ENCODE assay signal across 9 mouse cellular contexts in the genomic region with DNA sequence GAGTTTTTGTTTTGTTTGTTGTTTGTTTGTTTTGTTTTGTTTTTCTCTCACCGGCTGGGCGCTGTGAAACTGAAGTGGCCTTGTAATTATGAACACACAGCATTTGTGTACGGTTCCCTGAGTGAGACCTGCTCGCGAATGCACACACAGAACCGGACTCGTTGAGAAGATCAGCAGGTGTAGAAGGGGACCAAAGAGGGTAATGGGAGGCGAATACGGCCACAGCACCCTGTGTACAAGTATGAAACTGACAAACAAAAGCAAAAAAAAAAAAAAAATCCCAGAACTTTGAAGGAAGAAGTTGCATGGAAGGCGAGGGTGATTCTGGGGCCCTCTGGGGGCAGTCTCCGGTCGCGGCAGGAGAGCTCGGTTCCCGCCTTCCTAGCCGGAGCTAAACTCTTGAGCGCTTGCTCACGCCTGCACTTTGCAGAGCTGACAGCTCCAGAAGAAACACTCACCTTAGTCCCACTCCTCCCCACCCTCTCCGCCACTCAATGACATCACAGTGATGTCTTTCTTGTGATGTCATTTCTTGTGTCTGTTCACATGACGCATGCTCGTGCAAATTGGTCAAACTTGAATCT. TPM values are rescaled to one million over a fixed set of nuclear protein-coding genes. Genes with fewer than 3 reads are reported as not detected.
DNase-seq lines count a peak whose midpoint lies in the region; ATAC-seq and TF ChIP-seq lines count a peak whose summit lies in the region.
"Had no signal": no experiment of that assay in that cellular context is flagged by ENCODE, and none has a peak within 500 bp of the region (broad histone marks: within the 10 kb centered on the region; RNA-seq: fewer than 3 reads in every experiment).

No protein-coding gene starts in this region.

- H3K4me3 ChIP-seq in bone marrow macrophage, adult 2 months (ENCODE audit: insufficient read depth, low read length): peak overlapping the region; percentile 60
- H3K4me3 ChIP-seq in heart, embryonic 12.5 days: peak overlapping the region; percentile 54
- peak overlapping the region; percentile 31 for H3K4me3 ChIP-seq in limb, embryonic 14.5 days (replicated peaks; ENCODE audit: low read length)

- TF ChIP-seq POLR2A in bone marrow macrophage, adult 2 months (IDR thresholded peaks at IDR 0.05; ENCODE audit: borderline replicate concordance, low read depth, low read length): no peak
- no peak for TF ChIP-seq POLR2A in limb, embryonic 14.5 days (IDR thresholded peaks at IDR 0.05; ENCODE audit: borderline replicate concordance, extremely low read depth, insufficient read depth, insufficient read length)

- H3K9me3 ChIP-seq in heart, embryonic 12.5 days (replicated peaks): 0 out of 2 replicates have a peak, but pooled peaks cover 7% of the 10 kb centered on the region
- no peaks in the 10 kb centered on the region for H3K9me3 ChIP-seq in limb, embryonic 14.5 days (ENCODE audit: control insufficient read depth, low read length)

- under 1% methylated on average over 21 of the region's 21 CpGs for WGBS in heart, embryonic 12.5 days
- WGBS in limb, embryonic 14.5 days: 1% methylated on average over 21 of the region's 21 CpGs

- no peaks in the 10 kb centered on the region for H3K36me3 ChIP-seq in heart, embryonic 12.5 days
- H3K36me3 ChIP-seq in limb, embryonic 14.5 days (ENCODE audit: control insufficient read depth, insufficient read depth, low read length): no peaks in the 10 kb centered on the region

- ATAC-seq in heart, embryonic 12.5 days (ENCODE audit: insufficient number of reproducible peaks, low FRiP score): no peak
- ATAC-seq in limb, embryonic 14.5 days (ENCODE audit: low FRiP score, low read depth): peak; percentile 41; the same call in 1 of the 2 replicates
- peak; percentile 48; the same call in 1 of the 2 replicates for ATAC-seq in monocyte, adult 5-6 weeks (replicated peaks; ENCODE audit: insufficient number of reproducible peaks, low FRiP score, low TSS enrichment, poor library complexity, severe bottlenecking)

- peak; percentile 21 for DNase-seq in ovary, postnatal 14 days (ENCODE audit: low spot score)
- no peak for DNase-seq in ovary, adult 18-20 months (ENCODE audit: low spot score)
- peak; percentile 25 for DNase-seq in limb, embryonic 14.5 days (ENCODE audit: low spot score)
- no peak for DNase-seq in cerebellum, adult 18-20 months
- no peak for DNase-seq in ovary, postnatal 36 days (ENCODE audit: low spot score)

- peak overlapping the region; percentile 63; the same call in 1 of the 2 replicates for H3K9ac ChIP-seq in heart, embryonic 12.5 days
- no peak overlapping the region for H3K9ac ChIP-seq in limb, embryonic 14.5 days (ENCODE audit: low read depth, low read length, severe bottlenecking)

- peak overlapping the region; percentile 81 for H3K4me2 ChIP-seq in heart, embryonic 12.5 days
- H3K4me2 ChIP-seq in limb, embryonic 14.5 days (replicated peaks; ENCODE audit: low read depth, low read length, severe bottlenecking): peak overlapping the region; percentile 41

- H3K27me3 ChIP-seq in heart, embryonic 12.5 days (replicated peaks): peaks cover 36% of the 10 kb centered on the region
- peaks cover 63% of the 10 kb centered on the region for H3K27me3 ChIP-seq in limb, embryonic 14.5 days (ENCODE audit: control insufficient read depth, insufficient read depth, low read length)

- H3K27ac ChIP-seq in bone marrow macrophage, adult 2 months (ENCODE audit: insufficient read depth, low read depth, low read length): no peak overlapping the region
- no peak overlapping the region for H3K27ac ChIP-seq in heart, embryonic 12.5 days (ENCODE audit: poor library complexity, severe bottlenecking)
- H3K27ac ChIP-seq in limb, embryonic 14.5 days (replicated peaks; ENCODE audit: low read depth, low read length): no peak overlapping the region

- no peak for TF ChIP-seq CTCF in bone marrow macrophage, adult 2 months (IDR thresholded peaks at IDR 0.05; ENCODE audit: low read depth, low read length)

- H3K4me1 ChIP-seq in bone marrow macrophage, adult 2 months (ENCODE audit: control insufficient read depth, insufficient read depth, low read length): no peaks in the 10 kb centered on the region
- H3K4me1 ChIP-seq in heart, embryonic 12.5 days (replicated peaks): peaks cover 6% of the 10 kb centered on the region; the same call in 1 of the 2 replicates
- peaks cover 4% of the 10 kb centered on the region; the same call in 1 of the 2 replicates for H3K4me1 ChIP-seq in limb, embryonic 14.5 days (ENCODE audit: control insufficient read depth, insufficient read depth, low read length)

RNA-seq across cellular contexts. Expression of a gene that starts 14.1 kb away (rescaled TPM):
- 3.0 and 3.4 TPM in 2 replicates for polyA plus RNA-seq in bone marrow macrophage, adult 2 months (2012; ENCODE audit: insufficient read depth, insufficient read length, missing spikeins)
- polyA plus RNA-seq in heart, embryonic 12.5 days (2016; fragmentation: Nextera tagmentation; extraction: Ambion mirVana): 0.17 and 0.28 TPM in 2 replicates
- 1.1 and 1.6 TPM in 2 replicates for polyA plus RNA-seq in limb, embryonic 14.5 days (2012; rRNA removed)
- 0.51 and 0.57 TPM in 2 replicates for polyA plus RNA-seq in limb, embryonic 14.5 days (2014; fragmentation: Nextera tagmentation; extraction: Ambion mirVana)
- 0.10 to 0.64 TPM in 2 of 3 replicates, not detected in the other for total RNA-seq in monocyte, adult 5-6 weeks (2017)
- total RNA-seq: heart, postnatal 10 days had no signal

RNA-seq across cellular contexts. Expression of a gene that starts 14.4 kb away (rescaled TPM):
- polyA plus RNA-seq in bone marrow macrophage, adult 2 months (2012; ENCODE audit: insufficient read depth, insufficient read length, missing spikeins): not detected in 2 replicates
- 0.13 and 0.14 TPM in 2 replicates for polyA plus RNA-seq in heart, embryonic 12.5 days (2016; fragmentation: Nextera tagmentation; extraction: Ambion mirVana)
- 0.09 and 0.17 TPM in 2 replicates for polyA plus RNA-seq in limb, embryonic 14.5 days (2012; rRNA removed)
- polyA plus RNA-seq in limb, embryonic 14.5 days (2014; fragmentation: Nextera tagmentation; extraction: Ambion mirVana): 0.11 and 0.18 TPM in 2 replicates
- total RNA-seq in monocyte, adult 5-6 weeks (2017): 0.32 to 0.78 TPM in 2 of 3 replicates, not detected in the other
- total RNA-seq: heart, postnatal 10 days had no signal

RNA-seq across cellular contexts. Expression of a gene that starts 39.9 kb away (rescaled TPM):
- polyA plus RNA-seq in bone marrow macrophage, adult 2 months (2012; ENCODE audit: insufficient read depth, insufficient read length, missing spikeins): not detected in 2 replicates
- 3.7 and 5.0 TPM in 2 replicates for polyA plus RNA-seq in heart, embryonic 12.5 days (2016; fragmentation: Nextera tagmentation; extraction: Ambion mirVana)
- 5.5 and 14.9 TPM in 2 replicates for polyA plus RNA-seq in limb, embryonic 14.5 days (2012; rRNA removed)
- polyA plus RNA-seq in limb, embryonic 14.5 days (2014; fragmentation: Nextera tagmentation; extraction: Ambion mirVana): 6.5 and 22.1 TPM in 2 replicates
- total RNA-seq in monocyte, adult 5-6 weeks (2017): 11.3 to 37.5 TPM in 2 of 3 replicates, not detected in the other

RNA-seq across cellular contexts. Expression of a gene that starts 40.2 kb away (rescaled TPM):
- polyA plus RNA-seq in bone marrow macrophage, adult 2 months (2012; ENCODE audit: insufficient read depth, insufficient read length, missing spikeins): 2.9 and 5.5 TPM in 2 replicates
- polyA plus RNA-seq in heart, embryonic 12.5 days (2016; fragmentation: Nextera tagmentation; extraction: Ambion mirVana): 2.3 and 3.6 TPM in 2 replicates
- polyA plus RNA-seq in limb, embryonic 14.5 days (2012; rRNA removed): 24.6 and 30.5 TPM in 2 replicates
- 6.9 and 7.1 TPM in 2 replicates for polyA plus RNA-seq in limb, embryonic 14.5 days (2014; fragmentation: Nextera tagmentation; extraction: Ambion mirVana)
- 6.8 to 12.3 TPM (median 11.3 TPM) in 3 replicates for total RNA-seq in monocyte, adult 5-6 weeks (2017)

RNA-seq across cellular contexts. Expression of a gene that starts 45.7 kb away (rescaled TPM):
- 7.5 and 8.2 TPM in 2 replicates for polyA plus RNA-seq in bone marrow macrophage, adult 2 months (2012; ENCODE audit: insufficient read depth, insufficient read length, missing spikeins)
- polyA plus RNA-seq in heart, embryonic 12.5 days (2016; fragmentation: Nextera tagmentation; extraction: Ambion mirVana): 10.4 and 12.2 TPM in 2 replicates
- 31.0 and 39.5 TPM in 2 replicates for polyA plus RNA-seq in limb, embryonic 14.5 days (2012; rRNA removed)
- 14.0 and 14.7 TPM in 2 replicates for polyA plus RNA-seq in limb, embryonic 14.5 days (2014; fragmentation: Nextera tagmentation; extraction: Ambion mirVana)
- 13.3 to 29.5 TPM (median 23.6 TPM) in 3 replicates for total RNA-seq in monocyte, adult 5-6 weeks (2017)

Comparison
In these comparisons a context has a peak if more than half of its experiments do, and no peak if none do; other contexts are left out.
1. DNase-seq: peak in ovary, postnatal 14 days (single experiment) and limb, embryonic 14.5 days (single experiment); none in ovary, adult 18-20 months (single experiment), cerebellum, adult 18-20 months (0 of 2) and ovary, postnatal 36 days (single experiment).
2. Peak in every context shown above with its lines, with median percentiles within 50 percentile points of each other: H3K4me3 ChIP-seq.